Mouse (Mus musculus) bone marrow macrophage, adult 2 months (primary cell): Measurements from ENCODE around the gene Ctrc. TPM values are rescaled to one million over a fixed set of nuclear protein-coding genes. Genes with fewer than 3 reads are reported as not detected.
A peak's percentile ranks its signal among the peaks of the same experiment; 100 is the strongest.

Experiments used
- H3K27ac ChIP-seq: 2 replicates; pipeline ENCODE4 v1.5.1; 2012; ENCODE audit warnings: low read depth, low read length; ENCODE audit not compliant: insufficient read depth
- H3K4me1 ChIP-seq: 2 replicates; pipeline ENCODE4 v1.6.1; 2012; ENCODE audit warnings: low read length; ENCODE audit not compliant: control insufficient read depth, insufficient read depth
- H3K4me3 ChIP-seq: 2 replicates; pipeline ENCODE4 v1.5.1; 2012; ENCODE audit warnings: mild to moderate bottlenecking, low read length, moderate library complexity; ENCODE audit not compliant: insufficient read depth
- CTCF ChIP-seq: IDR thresholded peaks from 2 replicates; pipeline ENCODE4 v1.5.1; 2012; ENCODE audit warnings: low read depth, mild to moderate bottlenecking, low read length, moderate library complexity
- POLR2A ChIP-seq: IDR thresholded peaks from 2 replicates; pipeline ENCODE4 v1.6.1; 2012; ENCODE audit warnings: mild to moderate bottlenecking, low read depth, low read length, borderline replicate concordance
- polyA plus RNA-seq: library from polyadenylated mRNA; stranded (reverse); fragments of >200 nt; gene quantifications from 2 replicates; pipeline ENCODE4 v1.2.4, GENCODE M21; 2012; ENCODE audit not compliant: missing spikeins, insufficient read depth, insufficient read length

Ctrc gene
- polyA plus RNA-seq, 1 experiment: not detected

- no peak for TF ChIP-seq POLR2A
- no peak for TF ChIP-seq CTCF
- no peak overlapping the region for H3K4me3 ChIP-seq
- no peak overlapping the region for H3K27ac ChIP-seq
- peaks cover 6% of the 10 kb centered on the region for H3K4me1 ChIP-seq
These were observed 32.5 kb upstream of the Ctrc start for GRCm38 (mm10) chr4:141878621-141879020.

- Histone ChIP-seq H3K4me1 (peaks cover 13% of the 10 kb centered on the region), H3K27ac (no peak overlapping the region)
These were observed 29.4 kb upstream of the Ctrc start for GRCm38 (mm10) chr4:141875481-141876108.

GRCm38 (mm10) chr4:141874601-141875460, 28.7 kb upstream of the Ctrc start, which contains the start of gene Efhd2:
TSS of gene Efhd2 (minus strand) at chr4:141874920.
- H3K4me3 ChIP-seq: peak within 1 kb of the TSS; percentile 77
- TF ChIP-seq CTCF (no peak), POLR2A (peak; percentile 79; the same call in 1 of the 2 replicates)
- peaks cover 20% of the 10 kb centered on the region for H3K4me1 ChIP-seq
- peak within 1 kb of the TSS; percentile 96 for H3K27ac ChIP-seq

More at GRCm38 (mm10) chr4:141875481-141876108, 29.4 kb upstream of the Ctrc start:
- TF ChIP-seq CTCF: no peak
- TF ChIP-seq POLR2A: no peak
- H3K4me3 ChIP-seq: peak overlapping the region; percentile 77

- Histone ChIP-seq H3K4me3 (peak overlapping the region; percentile 77), H3K4me1 (peaks cover 23% of the 10 kb centered on the region), H3K27ac (peak overlapping the region; percentile 96)
- no peak for TF ChIP-seq POLR2A
These were observed 28.0 kb upstream of the Ctrc start for GRCm38 (mm10) chr4:141874111-141874600.

- Histone ChIP-seq H3K27ac (peak overlapping the region; percentile 96), H3K4me1 (peaks cover 34% of the 10 kb centered on the region), H3K4me3 (peak overlapping the region; percentile 77)
- TF ChIP-seq CTCF (no peak), POLR2A (no peak)
These were observed 26.8 kb upstream of the Ctrc start for GRCm38 (mm10) chr4:141872977-141873376.

- peaks cover 44% of the 10 kb centered on the region for H3K4me1 ChIP-seq
- H3K4me3 ChIP-seq: peak overlapping the region; percentile 77
- TF ChIP-seq POLR2A (no peak), CTCF (no peak)
- H3K27ac ChIP-seq: peak overlapping the region; percentile 96
These were observed 25.8 kb upstream of the Ctrc start for GRCm38 (mm10) chr4:141871909-141872308.

GRCm38 (mm10) chr4:141871333-141871725, 25.2 kb upstream of the Ctrc start:
- no peak for TF ChIP-seq POLR2A
- no peak for TF ChIP-seq CTCF
- Histone ChIP-seq H3K27ac (peak overlapping the region; percentile 96), H3K4me3 (peak overlapping the region; percentile 77), H3K4me1 (peaks cover 49% of the 10 kb centered on the region)

- no peak for TF ChIP-seq POLR2A
- no peak for TF ChIP-seq CTCF
- H3K4me1 ChIP-seq: peaks cover 54% of the 10 kb centered on the region
- peak overlapping the region; percentile 77 for H3K4me3 ChIP-seq
- peak overlapping the region; percentile 96 for H3K27ac ChIP-seq
These were observed 24.6 kb upstream of the Ctrc start for GRCm38 (mm10) chr4:141870666-141871332.

GRCm38 (mm10) chr4:141869436-141870215, 23.5 kb upstream of the Ctrc start:
- Histone ChIP-seq H3K27ac (peak overlapping the region; percentile 96), H3K4me3 (peak overlapping the region; percentile 48), H3K4me1 (peaks cover 57% of the 10 kb centered on the region)
- TF ChIP-seq CTCF: no peak
- TF ChIP-seq POLR2A: no peak
